Mouse (Mus musculus) hindbrain, embryonic 10.5 days (tissue): Measurements from ENCODE around the gene Vamp5. TPM values are rescaled to one million over a fixed set of nuclear protein-coding genes. Genes with fewer than 3 reads are reported as not detected.

Experiments used
- DNase-seq: peaks from one replicate; pipeline ENCODE4 v3.0.0-alpha.2; 2017; ENCODE audit warnings: low spot score
- H3K27ac ChIP-seq: fragments of 300-500 bp; sonication (generic); 2 replicates; pipeline ENCODE4 v1.5.1; 2016; ENCODE audit warnings: mild to moderate bottlenecking, moderate library complexity
- H3K27me3 ChIP-seq: fragments of 300-500 bp; sonication (generic); 2 replicates; pipeline ENCODE4 v1.6.1; 2016; ENCODE audit warnings: mild to moderate bottlenecking; ENCODE audit not compliant: poor library complexity, insufficient read depth, severe bottlenecking
- H3K36me3 ChIP-seq: fragments of 300-500 bp; sonication (generic); 2 replicates; pipeline ENCODE4 v1.6.1; 2016; ENCODE audit warnings: mild to moderate bottlenecking, moderate library complexity
- H3K4me1 ChIP-seq: fragments of 300-500 bp; sonication (generic); replicated peaks from 2 replicates; pipeline ENCODE4 v1.6.1; 2016; ENCODE audit warnings: mild to moderate bottlenecking
- H3K4me3 ChIP-seq: fragments of 300-500 bp; sonication (generic); 2 replicates; pipeline ENCODE4 v1.5.1; 2016; ENCODE audit warnings: mild to moderate bottlenecking, moderate library complexity
- H3K9me3 ChIP-seq: fragments of 300-500 bp; sonication (generic); 2 replicates; pipeline ENCODE4 v1.6.1; 2016; ENCODE audit warnings: mild to moderate bottlenecking, moderate library complexity
- WGBS: fragments of 180-500 bp; shearing (Covaris S2); methylation state at CpG from one replicate; pipeline ENCODE4 v1.1.7; 2016; 5-methylcytosine and 5-hydroxymethylcytosine counted together
- polyA plus RNA-seq: library from polyadenylated mRNA; unstranded; fragments of >200 nt; fragmentation: Nextera tagmentation; extraction: Ambion mirVana; gene quantifications from 2 replicates; pipeline ENCODE4 v1.2.1, GENCODE M21; 2016

The Vamp5 gene
- polyA plus RNA-seq, 1 experiment from 2014 or later, result 13.6 TPM

DNA sequence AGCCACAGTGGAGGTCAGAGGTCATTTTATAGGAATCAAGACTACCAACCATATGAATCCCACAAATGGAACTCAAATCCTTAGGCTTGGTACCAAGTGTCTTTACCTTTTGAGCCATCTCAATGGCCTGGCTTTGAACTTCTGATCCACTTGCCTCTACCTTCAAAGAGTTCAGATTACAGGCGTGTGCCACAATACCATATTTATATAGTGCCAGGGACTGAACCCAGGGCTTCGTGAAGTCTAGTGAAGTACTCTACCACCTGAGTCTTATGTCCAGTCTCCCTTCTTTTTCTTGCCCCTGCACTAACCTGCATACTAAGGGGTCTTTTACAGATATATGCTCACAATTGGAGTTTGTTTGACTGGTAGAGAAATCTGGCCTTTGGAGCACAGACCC, 6.3 kb upstream of the Vamp5 start:
- H3K9me3 ChIP-seq, result no peaks in the 10 kb centered on the region
- H3K4me3 ChIP-seq, result no peak overlapping the region
- no peak for DNase-seq
- no peak overlapping the region for H3K27ac ChIP-seq
- H3K36me3 ChIP-seq, result no peaks in the 10 kb centered on the region
- WGBS, result 94% methylated on average over 2 of the region's 2 CpGs
- H3K27me3 ChIP-seq, result peaks cover 29% of the 10 kb centered on the region
- H3K4me1 ChIP-seq, result peaks cover 29% of the 10 kb centered on the region

- no peak overlapping the region for H3K4me3 ChIP-seq
- H3K9me3 ChIP-seq, result no peaks in the 10 kb centered on the region
- H3K27ac ChIP-seq, result no peak overlapping the region
- H3K27me3 ChIP-seq, result peaks cover 33% of the 10 kb centered on the region
- DNase-seq, result no peak
- WGBS, result 87% methylated on average over 4 of the region's 4 CpGs
- H3K36me3 ChIP-seq, result no peaks in the 10 kb centered on the region
- peaks cover 21% of the 10 kb centered on the region for H3K4me1 ChIP-seq
Observed at GRCm38 (mm10) chr6:72385258-72385657, 5.0 kb upstream of the Vamp5 start.

- H3K4me1 ChIP-seq, result peaks cover 18% of the 10 kb centered on the region
- H3K9me3 ChIP-seq, result no peaks in the 10 kb centered on the region
- DNase-seq, result no peak
- WGBS, result 94% methylated on average over 7 of the region's 7 CpGs
- no peak overlapping the region for H3K27ac ChIP-seq
- no peaks in the 10 kb centered on the region for H3K36me3 ChIP-seq
- H3K4me3 ChIP-seq, result no peak overlapping the region
- H3K27me3 ChIP-seq, result peaks cover 34% of the 10 kb centered on the region
Observed at GRCm38 (mm10) chr6:72383952-72384351, 3.7 kb upstream of the Vamp5 start.

GRCm38 (mm10) chr6:72383142-72383820, 3.0 kb upstream of the Vamp5 start:
- Histone ChIP-seq H3K4me3 (no peak overlapping the region), H3K9me3 (no peaks in the 10 kb centered on the region), H3K27ac (no peak overlapping the region), H3K36me3 (no peaks in the 10 kb centered on the region), H3K27me3 (peaks cover 35% of the 10 kb centered on the region), H3K4me1 (peaks cover 18% of the 10 kb centered on the region)
- no peak for DNase-seq
- 89% methylated on average over 6 of the region's 6 CpGs for WGBS

DNA sequence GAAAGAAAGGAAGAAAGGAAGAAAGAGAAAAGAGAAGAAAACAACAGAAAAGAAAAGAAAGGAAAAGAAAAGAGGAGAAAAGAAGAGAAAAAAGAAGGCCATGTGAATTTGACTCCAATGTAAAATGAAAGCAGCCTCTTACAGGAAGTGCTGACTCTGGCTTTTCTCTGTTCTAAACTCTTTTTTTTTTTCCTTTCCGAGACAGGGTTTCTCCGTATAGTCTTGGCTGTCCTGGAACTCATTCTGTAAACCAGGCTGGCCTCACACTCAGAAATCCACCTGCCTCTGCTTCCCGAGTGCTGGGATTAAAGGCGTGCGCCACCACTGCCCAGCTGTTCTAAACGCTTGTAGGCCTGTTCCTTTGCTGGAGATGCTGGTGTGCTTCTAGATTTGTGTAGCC, 2.2 kb upstream of the Vamp5 start:
- WGBS, result 84% methylated on average over 6 of the region's 6 CpGs
- H3K9me3 ChIP-seq, result no peaks in the 10 kb centered on the region

GRCm38 (mm10) chr6:72379377-72380130, 714 bp downstream of the Vamp5 start:
- peak overlapping the region; percentile 71 for H3K27ac ChIP-seq

More for the DNA sequence above, 2.2 kb upstream of the Vamp5 start:
- Histone ChIP-seq H3K27me3 (peaks cover 40% of the 10 kb centered on the region), H3K36me3 (no peaks in the 10 kb centered on the region), H3K27ac (no peak overlapping the region), H3K4me1 (peaks cover 11% of the 10 kb centered on the region), H3K4me3 (no peak overlapping the region)
- DNase-seq, result no peak

GRCm38 (mm10) chr6:72378510-72379234, 1.6 kb downstream of the Vamp5 start:
- Histone ChIP-seq H3K27me3 (peaks cover 40% of the 10 kb centered on the region), H3K27ac (no peak overlapping the region), H3K36me3 (no peaks in the 10 kb centered on the region), H3K4me3 (no peak overlapping the region), H3K4me1 (peaks cover 10% of the 10 kb centered on the region), H3K9me3 (no peaks in the 10 kb centered on the region)
- WGBS, result 85% methylated on average over 8 of the region's 8 CpGs
- no peak for DNase-seq

More at GRCm38 (mm10) chr6:72379377-72380130, 714 bp downstream of the Vamp5 start:
- H3K36me3 ChIP-seq, result no peaks in the 10 kb centered on the region
- H3K9me3 ChIP-seq, result no peaks in the 10 kb centered on the region
- peaks cover 40% of the 10 kb centered on the region for H3K27me3 ChIP-seq
- peak overlapping the region; percentile 55 for H3K4me3 ChIP-seq
- peaks cover 10% of the 10 kb centered on the region for H3K4me1 ChIP-seq
- no peak for DNase-seq
- WGBS, result 37% methylated on average over 7 of the region's 7 CpGs

GRCm38 (mm10) chr6:72374820-72375563, 5.3 kb downstream of the Vamp5 start:
- peaks cover 22% of the 10 kb centered on the region for H3K27me3 ChIP-seq
- no peak for DNase-seq
- WGBS, result 84% methylated on average over 15 of the region's 15 CpGs

DNA sequence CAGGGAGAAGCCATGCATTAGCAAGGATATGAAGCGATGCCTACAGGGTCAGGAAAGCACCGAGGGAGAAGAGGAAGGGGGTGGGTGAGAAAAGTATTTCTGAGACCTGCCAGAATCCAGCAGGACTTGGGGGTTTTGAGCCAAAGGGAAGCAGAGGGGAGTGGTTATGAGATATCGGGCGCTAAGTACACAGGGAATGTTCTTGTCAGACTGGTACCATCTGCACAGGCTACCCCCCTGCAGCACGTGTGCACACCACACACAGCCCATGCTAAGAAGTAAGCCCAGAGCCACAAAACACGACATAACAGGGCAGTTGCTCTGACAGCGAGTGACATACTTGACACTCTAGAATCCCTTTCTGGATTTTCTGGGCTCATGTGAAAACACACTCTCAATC, 6.1 kb downstream of the Vamp5 start:
- Histone ChIP-seq H3K36me3 (no peaks in the 10 kb centered on the region), H3K4me1 (peaks cover 11% of the 10 kb centered on the region), H3K27me3 (peaks cover 14% of the 10 kb centered on the region), H3K4me3 (no peak overlapping the region), H3K27ac (no peak overlapping the region), H3K9me3 (no peaks in the 10 kb centered on the region)
- 80% methylated on average over 7 of the region's 7 CpGs for WGBS
- no peak for DNase-seq

More at GRCm38 (mm10) chr6:72374820-72375563, 5.3 kb downstream of the Vamp5 start:
- H3K4me3 ChIP-seq, result no peak overlapping the region
- no peak overlapping the region for H3K27ac ChIP-seq
- H3K9me3 ChIP-seq, result no peaks in the 10 kb centered on the region
- peaks cover 15% of the 10 kb centered on the region for H3K4me1 ChIP-seq
- no peaks in the 10 kb centered on the region for H3K36me3 ChIP-seq

DNA sequence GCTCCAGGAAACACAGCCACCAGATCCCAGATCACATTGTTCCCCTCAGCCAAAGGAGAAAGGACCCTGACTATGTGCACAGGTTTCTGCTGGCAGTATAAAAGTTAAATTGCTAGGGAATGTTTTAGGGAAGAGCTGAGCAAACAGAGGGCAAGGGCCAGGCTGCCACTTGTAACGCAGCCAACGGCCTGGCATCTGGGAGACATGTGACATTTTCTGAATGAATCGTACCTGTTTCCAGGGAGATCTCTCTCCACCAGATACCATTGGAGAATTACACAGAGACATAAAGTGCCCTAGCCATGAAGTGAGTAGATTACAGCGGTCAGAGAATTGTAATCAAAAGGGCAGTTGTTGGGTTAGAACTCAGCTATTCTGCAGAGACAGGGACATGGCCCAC, 7.1 kb downstream of the Vamp5 start:
- H3K27ac ChIP-seq, result no peak overlapping the region
- H3K36me3 ChIP-seq, result no peaks in the 10 kb centered on the region
- H3K27me3 ChIP-seq, result peaks cover 4% of the 10 kb centered on the region
- peaks cover 11% of the 10 kb centered on the region for H3K4me1 ChIP-seq
- no peak overlapping the region for H3K4me3 ChIP-seq
- no peaks in the 10 kb centered on the region for H3K9me3 ChIP-seq
- 88% methylated on average over 4 of the region's 4 CpGs for WGBS
- no peak for DNase-seq

GRCm38 (mm10) chr6:72371571-72371970, 8.7 kb downstream of the Vamp5 start:
- Histone ChIP-seq H3K4me3 (no peak overlapping the region), H3K27ac (peak overlapping the region; percentile 43), H3K4me1 (peaks cover 11% of the 10 kb centered on the region), H3K9me3 (no peaks in the 10 kb centered on the region), H3K36me3 (no peaks in the 10 kb centered on the region), H3K27me3 (no peaks in the 10 kb centered on the region)
- WGBS, result 24% methylated on average over 1 of the region's 1 CpGs
- no peak for DNase-seq

DNA sequence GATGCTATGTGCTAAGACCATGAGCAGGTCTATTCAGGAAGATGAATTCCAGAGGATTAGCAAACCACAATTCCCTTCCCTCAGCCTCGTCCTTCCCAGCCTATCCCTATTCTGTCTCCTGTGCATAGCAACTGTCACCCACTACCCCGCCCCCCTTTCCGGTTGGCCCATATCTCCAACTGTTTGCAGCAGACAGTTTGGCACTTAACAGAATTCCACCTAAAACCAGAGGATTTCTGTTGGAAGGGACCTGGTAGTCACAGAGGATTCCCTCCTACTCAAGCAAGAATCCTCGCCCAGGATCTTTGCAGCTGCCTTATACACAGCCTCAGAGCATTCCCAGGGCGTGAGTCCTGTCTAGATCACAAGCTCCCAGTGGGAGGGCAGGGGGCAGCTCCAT, 9.1 kb downstream of the Vamp5 start:
- Histone ChIP-seq H3K36me3 (no peaks in the 10 kb centered on the region), H3K27ac (peak overlapping the region; percentile 43), H3K9me3 (no peaks in the 10 kb centered on the region), H3K27me3 (no peaks in the 10 kb centered on the region), H3K4me3 (no peak overlapping the region), H3K4me1 (peaks cover 11% of the 10 kb centered on the region)
- 49% methylated on average over 5 of the region's 5 CpGs for WGBS
- no peak for DNase-seq
